Mouse (Mus musculus): Measurements from ENCODE around the gene Nlrp5. TPM values are rescaled to one million over a fixed set of nuclear protein-coding genes. Genes with fewer than 3 reads are reported as not detected.
"Not testable (repeated sequence)": the region's sequence is repeated elsewhere in the genome, so short reads cannot be mapped to it uniquely, and the experiment has no call there.

The Nlrp5 gene
- polyA plus RNA-seq (2015; fragmentation: Nextera tagmentation; extraction: Ambion mirVana): not detected in 2 replicates

GRCm38 (mm10) chr7:23385589-23385988, at the start of gene Nlrp5:
TSS of gene Nlrp5 (plus strand) at chr7:23385889.
- Histone ChIP-seq H3K36me3 (ENCODE audit: control insufficient read depth, insufficient read depth) (no peaks in the 10 kb centered on the region), H3K9ac (replicated peaks; ENCODE audit: low read depth, low read length) (no peak within 1 kb of the TSS), H3K9me3 (ENCODE audit: control insufficient read depth, low read length) (peaks cover 20% of the 10 kb centered on the region), H3K27ac (ENCODE audit: low read length) (no peak within 1 kb of the TSS), H3K4me2 (ENCODE audit: low read length) (no peak within 1 kb of the TSS), H3K4me1 (replicated peaks; ENCODE audit: control insufficient read depth, insufficient read depth, low read length) (no peaks in the 10 kb centered on the region), H3K4me3 (replicated peaks; ENCODE audit: low read length) (no peak within 1 kb of the TSS), H3K27me3 (replicated peaks; ENCODE audit: control insufficient read depth, insufficient read depth, low read length) (no peaks in the 10 kb centered on the region)
- WGBS: 74% methylated on average over 10 of the region's 10 CpGs
- ATAC-seq: no peak

GRCm38 (mm10) chr7:23358311-23358710, 27.4 kb upstream of the Nlrp5 start:
- peaks cover 10% of the 10 kb centered on the region for H3K9me3 ChIP-seq (ENCODE audit: control insufficient read depth, low read length)
- H3K4me2 ChIP-seq (ENCODE audit: low read length); H3K27me3 ChIP-seq (replicated peaks; ENCODE audit: control insufficient read depth, insufficient read depth, low read length); H3K27ac ChIP-seq (ENCODE audit: low read length); ATAC-seq; H3K36me3 ChIP-seq (ENCODE audit: control insufficient read depth, insufficient read depth); H3K4me3 ChIP-seq (replicated peaks; ENCODE audit: low read length); H3K4me1 ChIP-seq (replicated peaks; ENCODE audit: control insufficient read depth, insufficient read depth, low read length); H3K9ac ChIP-seq (replicated peaks; ENCODE audit: low read depth, low read length): not testable (repeated sequence)
- 93% methylated on average over 12 of the region's 13 CpGs for WGBS

- not testable (repeated sequence) for H3K27me3 ChIP-seq (replicated peaks; ENCODE audit: control insufficient read depth, insufficient read depth, low read length); ATAC-seq; H3K4me1 ChIP-seq (replicated peaks; ENCODE audit: control insufficient read depth, insufficient read depth, low read length); H3K9me3 ChIP-seq (ENCODE audit: control insufficient read depth, low read length); H3K4me2 ChIP-seq (ENCODE audit: low read length); H3K27ac ChIP-seq (ENCODE audit: low read length); H3K4me3 ChIP-seq (replicated peaks; ENCODE audit: low read length); H3K9ac ChIP-seq (replicated peaks; ENCODE audit: low read depth, low read length); H3K36me3 ChIP-seq (ENCODE audit: control insufficient read depth, insufficient read depth)
- WGBS: 70% methylated on average over 3 of the region's 3 CpGs
Measured at GRCm38 (mm10) chr7:23470201-23470600, 84.5 kb downstream of the Nlrp5 start.

- not testable (repeated sequence) for H3K27me3 ChIP-seq (replicated peaks; ENCODE audit: control insufficient read depth, insufficient read depth, low read length); H3K4me3 ChIP-seq (replicated peaks; ENCODE audit: low read length); H3K4me2 ChIP-seq (ENCODE audit: low read length); H3K27ac ChIP-seq (ENCODE audit: low read length); H3K9me3 ChIP-seq (ENCODE audit: control insufficient read depth, low read length); H3K9ac ChIP-seq (replicated peaks; ENCODE audit: low read depth, low read length); ATAC-seq; H3K36me3 ChIP-seq (ENCODE audit: control insufficient read depth, insufficient read depth); H3K4me1 ChIP-seq (replicated peaks; ENCODE audit: control insufficient read depth, insufficient read depth, low read length)
- WGBS: 51% methylated on average over 3 of the region's 3 CpGs
Measured at GRCm38 (mm10) chr7:23470832-23471231, 85.1 kb downstream of the Nlrp5 start.

GRCm38 (mm10) chr7:23472886-23473285, 87.2 kb downstream of the Nlrp5 start:
- not testable (repeated sequence) for H3K4me2 ChIP-seq (ENCODE audit: low read length); H3K36me3 ChIP-seq (ENCODE audit: control insufficient read depth, insufficient read depth); H3K27ac ChIP-seq (ENCODE audit: low read length); H3K4me3 ChIP-seq (replicated peaks; ENCODE audit: low read length); H3K9ac ChIP-seq (replicated peaks; ENCODE audit: low read depth, low read length); H3K27me3 ChIP-seq (replicated peaks; ENCODE audit: control insufficient read depth, insufficient read depth, low read length); ATAC-seq; H3K4me1 ChIP-seq (replicated peaks; ENCODE audit: control insufficient read depth, insufficient read depth, low read length)
- peaks cover 11% of the 10 kb centered on the region for H3K9me3 ChIP-seq (ENCODE audit: control insufficient read depth, low read length)
- WGBS: 63% methylated on average over 2 of the region's 2 CpGs

Small RNA genes within 50 kb of the gene (microRNA-seq; reads per million reads assigned to microRNA genes)
- not detected for gene Gm25196

Other genes with a start within 250 kb of the Nlrp5 start
- gene Gm10662, start 241.4 kb upstream of the Nlrp5 start, polyA plus RNA-seq (2015; fragmentation: Nextera tagmentation; extraction: Ambion mirVana): not detected in 2 replicates
- not detected in 2 replicates for gene Vmn1r165, start 168.6 kb upstream of the Nlrp5 start, polyA plus RNA-seq (2015; fragmentation: Nextera tagmentation; extraction: Ambion mirVana)
- not detected in 2 replicates for gene Vmn1r166, start 134.2 kb upstream of the Nlrp5 start, polyA plus RNA-seq (2015; fragmentation: Nextera tagmentation; extraction: Ambion mirVana)
- not detected in 2 replicates for gene Gm6902, start 107.0 kb upstream of the Nlrp5 start, polyA plus RNA-seq (2015; fragmentation: Nextera tagmentation; extraction: Ambion mirVana)
- gene Nlrp4e, start 84.7 kb upstream of the Nlrp5 start, polyA plus RNA-seq (2015; fragmentation: Nextera tagmentation; extraction: Ambion mirVana): not detected in 2 replicates
- gene Vmn1r167, start 121.3 kb downstream of the Nlrp5 start, polyA plus RNA-seq (2015; fragmentation: Nextera tagmentation; extraction: Ambion mirVana): not detected in 2 replicates
- not detected in 2 replicates for gene Vmn1r168, start 153.8 kb downstream of the Nlrp5 start, polyA plus RNA-seq (2015; fragmentation: Nextera tagmentation; extraction: Ambion mirVana)
- gene Vmn1r169, start 189.6 kb downstream of the Nlrp5 start, polyA plus RNA-seq (2015; fragmentation: Nextera tagmentation; extraction: Ambion mirVana): not detected in 2 replicates
- not detected in 2 replicates for gene Vmn1r170, start 220.3 kb downstream of the Nlrp5 start, polyA plus RNA-seq (2015; fragmentation: Nextera tagmentation; extraction: Ambion mirVana)
- gene Vmn1r171, start 244.8 kb downstream of the Nlrp5 start, polyA plus RNA-seq (2015; fragmentation: Nextera tagmentation; extraction: Ambion mirVana): not detected in 2 replicates